Mouse (Mus musculus): Measurements from ENCODE around the gene Cdk15.

The Cdk15 gene

GRCm38 (mm10) chr1:59285880-59286279 is 29.2 kb downstream of the Cdk15 start:
- DNase-seq (ENCODE audit: low spot score) = no peak

GRCm38 (mm10) chr1:59286316-59286850 is 29.7 kb downstream of the Cdk15 start:
- DNase-seq (ENCODE audit: low spot score) = no peak

DNA sequence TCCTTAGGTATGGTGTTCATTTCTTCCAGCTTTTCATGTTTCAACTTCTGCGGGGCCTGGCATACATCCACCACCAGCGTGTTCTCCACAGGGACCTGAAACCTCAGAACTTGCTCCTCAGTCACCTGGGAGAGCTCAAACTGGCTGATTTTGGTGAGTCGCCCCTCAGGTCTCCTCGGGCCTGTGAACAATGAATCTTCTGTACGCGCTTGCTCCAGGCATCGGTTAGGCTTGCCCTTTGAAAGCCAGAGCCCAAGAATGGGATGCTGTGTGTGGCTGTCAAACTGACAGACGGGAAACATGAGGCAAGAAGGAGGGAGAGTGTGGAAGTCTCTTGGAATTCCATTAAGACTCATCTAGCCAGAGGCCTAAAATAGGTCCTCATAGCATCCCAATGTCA is 31.0 kb downstream of the Cdk15 start:
- no peak for DNase-seq (ENCODE audit: low spot score)

DNA sequence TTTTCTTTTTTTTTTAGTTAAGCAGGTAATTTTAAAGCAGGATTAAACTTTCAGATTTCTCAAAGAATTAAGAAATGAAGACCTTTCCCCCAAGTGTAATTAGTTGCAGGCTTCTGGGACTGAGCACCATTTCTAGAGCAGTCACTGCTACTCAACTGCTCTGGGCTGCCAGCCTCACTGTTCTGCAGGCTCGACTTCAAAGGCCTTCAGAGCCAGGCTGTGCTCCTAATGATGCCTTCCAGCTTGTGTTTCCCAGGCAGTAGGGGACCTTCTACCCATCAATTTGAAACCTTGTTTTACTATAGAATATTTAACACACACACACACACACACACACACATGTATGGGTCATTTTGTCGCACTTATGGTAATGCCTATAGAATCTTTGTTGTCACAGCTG is 34.9 kb downstream of the Cdk15 start:
- no peak for DNase-seq (ENCODE audit: low spot score)

DNA sequence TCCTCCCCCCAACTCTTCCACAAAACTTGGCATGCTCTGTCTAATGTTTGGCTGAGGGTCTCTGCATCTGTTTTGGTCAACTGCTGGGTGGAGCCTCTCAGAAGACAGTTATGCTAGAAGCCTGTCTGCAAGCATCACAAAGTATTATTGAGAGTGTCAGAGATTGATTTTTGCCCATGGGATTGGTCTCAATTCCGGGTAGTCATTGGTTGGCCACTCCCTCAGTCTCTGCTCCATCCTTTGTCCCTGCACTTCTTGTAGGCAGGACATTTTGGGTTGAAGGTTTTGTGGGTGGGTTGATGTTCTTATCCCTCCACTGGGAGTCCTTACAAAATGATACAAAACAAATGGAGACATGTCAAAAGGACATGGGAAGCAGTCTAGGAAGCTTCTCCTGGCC is 39.1 kb downstream of the Cdk15 start:
- DNase-seq (ENCODE audit: low spot score) = no peak

DNA sequence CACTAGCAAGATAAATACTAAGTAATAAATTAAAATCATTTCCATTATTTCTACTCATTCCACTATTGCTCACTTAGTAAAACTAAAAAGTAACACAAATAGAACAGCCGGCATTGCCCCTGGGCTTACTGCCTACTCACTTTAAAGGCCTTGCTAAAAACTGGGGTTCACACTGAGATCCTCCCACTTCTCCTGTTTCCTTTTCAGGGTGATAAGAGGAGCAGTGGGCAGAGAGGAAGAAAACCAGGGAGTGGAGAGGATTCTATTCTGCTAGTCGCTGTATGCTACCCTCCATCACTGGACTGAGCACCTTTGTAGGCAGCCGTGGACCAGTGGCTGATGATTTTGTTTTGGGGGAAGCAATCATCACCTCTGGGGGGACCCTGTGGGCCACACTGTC is 40.5 kb downstream of the Cdk15 start:
- no peak for DNase-seq (ENCODE audit: low spot score)

GRCm38 (mm10) chr1:59298491-59299090 is 41.9 kb downstream of the Cdk15 start:
- DNase-seq (ENCODE audit: low spot score) = no peak

DNA sequence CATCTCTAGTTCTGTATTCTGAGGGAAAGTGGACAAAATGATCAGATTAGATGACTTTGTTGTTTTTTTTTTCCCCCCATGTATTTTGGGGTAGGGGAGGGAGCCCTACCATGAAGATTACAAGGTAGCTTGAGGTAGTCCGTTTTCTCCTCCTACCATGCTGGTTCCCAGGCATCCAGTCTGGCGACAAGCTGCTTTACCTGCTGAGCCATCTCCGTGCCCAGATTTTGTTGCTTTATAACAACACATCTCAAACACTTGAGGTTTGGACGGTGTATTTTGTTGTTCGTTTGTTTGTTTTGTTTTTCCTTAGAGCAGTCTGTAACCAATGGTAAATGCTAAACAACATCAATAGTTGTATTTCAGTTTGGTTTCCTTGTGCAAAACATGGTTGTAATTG is 50.6 kb downstream of the Cdk15 start:
- DNase-seq (ENCODE audit: low spot score) = no peak

GRCm38 (mm10) chr1:59311292-59311885 is 54.7 kb downstream of the Cdk15 start:
- DNase-seq (ENCODE audit: low spot score) = no peak

DNA sequence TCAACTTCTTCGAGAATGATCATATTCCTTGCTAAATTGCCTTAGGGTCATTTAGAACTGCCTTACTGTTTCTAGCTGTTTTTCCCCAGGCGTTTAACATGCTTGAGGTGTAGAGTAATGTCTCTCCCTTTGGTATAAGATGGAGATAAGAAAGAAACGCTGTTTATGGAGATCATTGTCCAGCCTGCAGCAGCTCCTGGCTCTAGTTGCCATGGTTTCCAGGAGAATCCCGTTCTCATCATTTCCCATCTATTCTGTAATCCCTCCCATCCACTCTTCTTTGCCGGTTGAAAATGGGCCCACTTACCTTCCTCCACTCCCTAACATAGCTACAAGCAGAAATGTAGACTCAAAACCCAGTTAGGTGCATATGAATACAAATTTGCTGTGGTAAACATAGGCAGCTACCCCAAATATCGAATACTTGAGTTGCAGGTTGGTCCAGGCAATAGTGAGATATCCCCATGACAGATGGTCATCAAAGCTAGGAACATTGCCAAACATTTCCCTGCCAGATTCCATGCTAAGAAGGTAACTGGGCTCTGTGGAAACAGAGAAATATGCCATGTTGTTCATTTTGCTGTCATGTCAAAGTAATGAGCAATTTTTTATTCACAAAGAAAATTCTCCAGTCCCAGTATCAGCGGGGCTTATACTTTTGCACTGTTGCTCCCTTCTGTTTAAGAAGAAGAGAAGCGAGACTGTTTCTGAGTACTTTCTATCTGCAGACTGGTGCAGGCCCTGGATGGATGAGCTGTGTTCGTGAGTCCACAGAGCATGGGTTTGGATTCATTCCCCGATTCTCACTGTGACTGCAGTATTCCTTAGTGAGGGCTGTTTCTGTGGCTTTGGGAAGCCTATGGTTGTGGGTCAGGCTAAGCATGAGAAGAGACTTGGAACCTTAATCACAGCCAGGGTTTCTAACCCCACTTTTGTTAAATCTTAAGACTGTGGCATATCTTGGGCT is 55.8 kb downstream of the Cdk15 start:
- DNase-seq (ENCODE audit: low spot score) = no peak

DNA sequence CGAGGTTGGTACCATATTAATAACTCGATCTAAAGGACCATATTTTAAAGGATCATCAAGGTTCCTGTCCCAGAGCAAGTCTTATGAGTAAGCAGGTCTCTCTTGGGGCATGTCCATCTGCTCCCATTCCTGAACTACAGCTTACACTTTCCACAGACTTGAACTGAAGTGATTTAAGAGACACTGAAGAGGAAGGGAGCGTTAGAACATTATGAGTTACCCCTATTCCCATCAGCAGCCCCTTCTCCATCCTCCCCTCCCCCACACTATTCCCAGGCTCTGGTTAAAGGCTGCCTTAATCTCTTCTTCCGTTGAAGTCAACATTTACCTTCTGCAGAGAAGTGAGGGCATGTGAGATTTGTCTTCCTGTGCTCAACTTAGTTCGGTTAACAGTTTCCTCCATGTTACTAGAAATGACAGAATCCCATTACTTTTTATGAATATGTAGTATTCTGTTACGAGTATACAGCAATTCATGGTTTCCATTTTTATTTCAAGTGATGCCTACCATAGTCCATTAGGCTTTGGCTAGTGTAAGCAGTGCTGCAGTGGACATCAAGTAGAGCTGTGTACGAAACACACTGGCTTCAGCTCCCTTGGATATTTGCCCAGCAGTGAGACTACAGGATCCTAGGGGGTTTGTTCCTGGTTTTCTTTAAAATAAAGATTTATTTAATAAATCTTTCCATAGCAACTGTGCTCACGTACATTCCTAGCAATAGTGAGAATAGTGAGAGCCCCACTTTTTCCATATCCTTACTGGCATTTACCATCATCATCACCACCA is 56.6 kb downstream of the Cdk15 start:
- no peak for DNase-seq (ENCODE audit: low spot score)

GRCm38 (mm10) chr1:59315057-59315807 is 58.5 kb downstream of the Cdk15 start:
- no peak for DNase-seq (ENCODE audit: low spot score)

GRCm38 (mm10) chr1:59316031-59316385 is 59.3 kb downstream of the Cdk15 start:
- no peak for DNase-seq (ENCODE audit: low spot score)

DNA sequence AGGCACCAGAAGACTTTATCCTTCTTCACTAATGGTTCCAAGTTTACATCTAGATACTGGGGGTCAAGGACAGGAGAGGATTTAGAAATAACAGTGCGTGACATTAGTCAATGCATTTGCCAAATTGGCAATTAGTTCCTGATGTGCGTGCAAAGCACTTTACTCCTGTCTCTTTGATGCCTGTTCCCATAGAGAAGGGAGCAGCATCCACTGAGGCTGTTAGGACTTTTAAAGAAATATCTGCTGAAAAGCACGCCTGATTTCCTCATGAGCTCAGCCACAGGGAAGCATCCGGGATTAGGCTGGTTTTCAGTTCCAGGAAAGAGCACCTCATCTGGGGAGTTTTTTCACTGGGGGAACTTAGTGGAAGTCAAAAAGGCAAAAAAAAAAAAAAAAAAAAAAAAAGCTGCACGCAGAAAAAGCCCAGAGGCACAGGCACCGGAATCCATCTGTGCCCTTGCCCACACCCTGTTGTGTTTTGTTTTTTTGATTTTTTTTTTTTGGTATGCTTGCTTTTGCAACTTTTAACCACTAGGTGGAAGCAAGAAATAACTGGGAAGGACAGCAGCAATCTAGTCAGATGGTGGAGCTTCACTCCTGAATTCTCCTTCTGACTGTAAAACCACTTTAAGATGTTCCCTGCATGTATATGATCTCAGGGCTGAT is 59.8 kb downstream of the Cdk15 start:
- no peak for DNase-seq (ENCODE audit: low spot score)

- DNase-seq (ENCODE audit: low spot score) = no peak
Observed at GRCm38 (mm10) chr1:59317397-59317796, 60.7 kb downstream of the Cdk15 start.

DNA sequence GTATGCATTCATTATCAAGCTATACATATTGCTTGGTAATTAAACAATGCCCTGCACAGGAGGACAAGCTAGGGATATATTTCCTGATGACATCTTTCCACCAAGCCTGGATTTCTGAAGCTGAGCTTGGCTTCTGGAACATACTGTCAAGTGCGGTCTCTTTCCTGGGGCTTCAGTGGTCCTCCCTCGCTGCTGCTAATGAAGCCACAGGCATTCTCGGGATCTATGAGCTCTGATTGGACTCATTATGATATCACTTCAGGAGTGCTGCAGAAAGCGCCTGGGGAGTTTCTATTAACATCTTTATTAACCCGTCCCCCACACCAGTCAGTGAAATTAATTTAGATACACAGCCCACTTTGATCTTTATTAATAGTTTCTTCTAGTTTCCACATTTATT is 62.2 kb downstream of the Cdk15 start:
- DNase-seq (ENCODE audit: low spot score) = no peak

DNA sequence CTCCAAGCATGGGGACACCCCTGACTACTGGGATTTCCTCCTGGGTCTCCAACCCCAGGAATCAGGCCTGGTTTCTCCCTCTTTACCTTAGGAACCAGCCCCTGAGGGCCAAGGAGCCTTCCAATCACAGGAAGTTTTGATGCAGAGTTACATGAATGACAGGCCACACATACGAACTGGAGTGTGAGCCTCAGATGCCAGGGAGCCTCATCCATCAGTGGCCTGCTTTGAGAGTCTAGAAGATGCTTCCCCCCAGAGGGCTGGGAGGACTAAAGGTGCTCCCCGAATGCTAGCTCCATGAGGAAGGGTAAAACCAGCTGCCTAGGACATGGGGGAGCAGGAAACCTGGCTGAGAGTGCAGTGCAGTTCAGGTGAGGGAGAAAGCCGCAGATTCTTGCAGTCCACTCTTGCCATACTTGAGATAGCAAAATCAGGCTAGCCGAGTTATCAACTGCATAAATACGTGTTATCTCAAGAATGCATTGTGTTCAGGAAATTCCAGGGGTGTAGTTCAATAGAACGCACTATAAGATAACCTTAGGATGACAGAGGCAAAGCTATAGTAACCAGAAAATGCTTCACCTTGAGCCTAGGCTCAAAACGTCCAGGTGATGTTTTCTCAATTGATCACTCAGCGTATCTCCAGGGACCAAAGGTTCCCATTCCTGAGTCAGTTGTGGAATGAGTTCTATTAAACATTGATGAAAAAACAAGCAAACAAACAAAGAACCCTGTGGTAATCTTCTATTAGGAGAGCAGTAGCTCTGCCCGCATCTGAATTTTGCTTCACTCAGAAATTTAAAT is 64.6 kb downstream of the Cdk15 start:
- no peak for DNase-seq (ENCODE audit: low spot score)

GRCm38 (mm10) chr1:59321880-59322836 is 65.5 kb downstream of the Cdk15 start:
- no peak for DNase-seq (ENCODE audit: low spot score)
